Mouse (Mus musculus) spleen, embryonic (tissue): Measurements from ENCODE around the gene Shisa5.

Experiments
- CTCF ChIA-PET: fragments of 350-600 bp; sonication (Branson Sonifier 250); formaldehyde crosslinking; loops from one replicate; lab custom pipeline; 2022; lab: Charles Lee

Gene Shisa5

GRCm38 (mm10) chr9:109105648-109106047, 67.3 kb downstream of the Shisa5 start:
- CTCF ChIA-PET: no interaction called here

- CTCF ChIA-PET: no interaction called here
These were observed 69.0 kb downstream of the Shisa5 start for GRCm38 (mm10) chr9:109107341-109107740.
